Mouse (Mus musculus) midbrain, embryonic 13.5 days (tissue): ENCODE measurements at regions not wholly inside any gene's neighbourhood (a gene's known extent, or its start where the extent isn't known, plus 50 kb on each side); places are given as distances from the start of the nearest gene placed in this dataset.

Source experiments
- ATAC-seq: fragments of 200-750 bp; cut with Nextera tagmentation; 2 replicates; pipeline ENCODE4 v1.8.0; 2017; ENCODE audit warnings: mild to moderate bottlenecking, moderate TSS enrichment, moderate library complexity
- H3K27ac ChIP-seq: fragments of 300-500 bp; sonication (generic); 2 replicates; pipeline ENCODE4 v1.5.1; 2015; ENCODE audit warnings: inconsistent platforms, mild to moderate bottlenecking, moderate library complexity
- H3K27me3 ChIP-seq: fragments of 300-500 bp; sonication (generic); 2 replicates; pipeline ENCODE4 v1.6.1; 2015; ENCODE audit warnings: mild to moderate bottlenecking, inconsistent platforms
- H3K36me3 ChIP-seq: fragments of 300-500 bp; sonication (generic); 2 replicates; pipeline ENCODE4 v1.6.1; 2015; ENCODE audit warnings: mild to moderate bottlenecking, inconsistent platforms
- H3K4me1 ChIP-seq: fragments of 300-500 bp; sonication (generic); replicated peaks from 2 replicates; pipeline ENCODE4 v1.6.1; 2015; ENCODE audit warnings: inconsistent platforms
- H3K4me2 ChIP-seq: fragments of 300-500 bp; sonication (generic); replicated peaks from 2 replicates; pipeline ENCODE4 v1.6.1; 2015; ENCODE audit warnings: moderate library complexity, mild to moderate bottlenecking, inconsistent platforms
- H3K4me3 ChIP-seq: fragments of 300-500 bp; sonication (generic); replicated peaks from 2 replicates; pipeline ENCODE4 v1.5.1; 2015; ENCODE audit warnings: mild to moderate bottlenecking, inconsistent platforms
- H3K9ac ChIP-seq: fragments of 300-500 bp; sonication (generic); replicated peaks from 2 replicates; pipeline ENCODE4 v1.6.1; 2015; ENCODE audit warnings: mild to moderate bottlenecking, inconsistent platforms
- H3K9me3 ChIP-seq: fragments of 300-500 bp; sonication (generic); 2 replicates; pipeline ENCODE4 v1.6.1; 2016; ENCODE audit warnings: mild to moderate bottlenecking, inconsistent platforms
- WGBS: fragments of 180-500 bp; shearing (Covaris S2); methylation state at CpG from one replicate; pipeline ENCODE4 v1.1.7; 2015; 5-methylcytosine and 5-hydroxymethylcytosine counted together

GRCm38 (mm10) chr2:146565693-146566092 is 53.5 kb upstream of the Ralgapa2 start:
- Histone ChIP-seq H3K9ac (no peak overlapping the region), H3K9me3 (no peaks in the 10 kb centered on the region), H3K36me3 (no peaks in the 10 kb centered on the region), H3K4me2 (no peak overlapping the region), H3K27me3 (no peaks in the 10 kb centered on the region), H3K4me1 (no peaks in the 10 kb centered on the region), H3K4me3 (no peak overlapping the region), H3K27ac (no peak overlapping the region)
- no peak for ATAC-seq
- WGBS, result 92% methylated on average over 6 of the region's 6 CpGs

DNA sequence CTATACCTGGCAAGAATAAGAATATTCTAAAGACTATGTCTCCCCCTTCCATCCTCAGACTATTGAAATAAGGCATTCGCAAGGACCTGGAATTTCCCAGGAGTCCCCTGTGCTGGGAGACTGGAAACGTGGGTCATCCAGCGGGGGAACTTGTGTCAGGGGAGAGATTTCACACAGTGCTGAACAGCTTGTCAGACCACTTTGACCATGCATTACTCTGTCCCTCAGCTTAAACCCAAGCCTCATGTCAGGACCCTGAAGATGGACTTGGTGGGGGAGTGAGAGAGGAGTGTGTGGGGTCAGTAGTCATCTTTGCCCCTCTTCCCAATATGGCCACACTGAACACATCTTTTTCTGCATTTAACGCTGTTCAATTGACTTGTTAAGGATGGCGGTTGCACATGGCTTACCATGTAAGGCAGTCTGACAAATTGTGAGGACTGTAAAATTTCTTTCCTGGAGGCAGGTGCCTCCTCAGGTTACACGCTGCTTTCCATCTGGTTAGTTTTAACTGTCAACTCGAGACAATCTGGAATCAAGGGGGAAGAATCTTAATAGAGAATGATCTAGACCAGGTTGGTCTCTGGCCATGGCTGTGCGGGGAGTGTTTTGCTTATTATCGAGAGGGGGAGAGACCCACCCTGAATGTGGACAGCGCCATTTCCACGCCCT is 56.2 kb upstream of the Ralgapa2 start:
- H3K9ac ChIP-seq, result no peak overlapping the region
- WGBS, result 90% methylated on average over 11 of the region's 11 CpGs
- no peak for ATAC-seq
- no peaks in the 10 kb centered on the region for H3K9me3 ChIP-seq
- H3K4me2 ChIP-seq, result no peak overlapping the region
- H3K4me1 ChIP-seq, result no peaks in the 10 kb centered on the region
- no peaks in the 10 kb centered on the region for H3K27me3 ChIP-seq
- no peak overlapping the region for H3K4me3 ChIP-seq
- no peaks in the 10 kb centered on the region for H3K36me3 ChIP-seq
- no peak overlapping the region for H3K27ac ChIP-seq

DNA sequence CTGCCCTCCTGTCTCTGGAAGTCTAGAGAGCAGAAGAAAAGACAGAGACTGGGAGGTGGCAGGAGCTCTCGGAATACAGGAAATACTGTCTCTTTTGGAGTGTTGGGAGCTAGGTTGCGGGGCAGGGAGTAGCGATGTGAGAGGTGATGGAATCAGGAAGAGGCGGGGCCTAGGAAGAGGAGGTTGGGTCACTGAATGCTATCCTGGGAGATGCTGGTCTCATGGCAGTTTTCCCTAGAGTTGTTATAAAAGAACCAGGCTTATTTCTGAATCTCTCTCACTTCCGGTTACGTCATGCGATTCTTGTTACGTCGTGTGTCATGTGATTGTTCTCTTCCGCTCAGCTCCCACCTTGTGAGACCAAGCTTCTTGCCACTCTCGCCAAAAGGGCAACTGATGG is 58.9 kb upstream of the Ralgapa2 start:
- no peak overlapping the region for H3K9ac ChIP-seq
- 96% methylated on average over 11 of the region's 11 CpGs for WGBS
- no peaks in the 10 kb centered on the region for H3K4me1 ChIP-seq
- H3K9me3 ChIP-seq, result no peaks in the 10 kb centered on the region
- no peak for ATAC-seq
- H3K36me3 ChIP-seq, result no peaks in the 10 kb centered on the region
- no peak overlapping the region for H3K4me2 ChIP-seq
- no peaks in the 10 kb centered on the region for H3K27me3 ChIP-seq
- no peak overlapping the region for H3K4me3 ChIP-seq
- H3K27ac ChIP-seq, result no peak overlapping the region

DNA sequence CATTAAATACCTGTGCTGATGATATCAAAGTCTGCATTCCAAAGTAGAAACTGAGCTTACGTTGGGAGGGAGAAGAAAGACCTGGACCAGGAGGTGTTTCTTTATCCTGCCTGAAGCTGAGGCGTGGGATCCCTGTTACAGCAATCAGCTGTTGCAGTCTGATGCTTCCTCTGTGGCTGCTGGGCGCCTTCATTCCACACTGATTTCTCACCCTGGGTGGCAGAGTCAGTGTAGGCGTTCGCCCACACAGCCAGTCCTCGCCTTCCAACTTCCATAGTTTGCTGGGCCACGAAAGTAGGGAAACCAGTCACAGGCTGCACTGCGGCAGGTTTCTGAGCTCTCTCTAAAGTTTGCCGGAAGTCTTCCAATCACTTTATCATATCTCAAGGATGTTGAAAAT is 59.7 kb upstream of the Ralgapa2 start:
- no peak overlapping the region for H3K4me2 ChIP-seq
- H3K4me3 ChIP-seq, result no peak overlapping the region
- 95% methylated on average over 9 of the region's 9 CpGs for WGBS
- no peaks in the 10 kb centered on the region for H3K4me1 ChIP-seq
- no peaks in the 10 kb centered on the region for H3K36me3 ChIP-seq
- H3K9me3 ChIP-seq, result no peaks in the 10 kb centered on the region
- H3K27me3 ChIP-seq, result no peaks in the 10 kb centered on the region
- ATAC-seq, result no peak
- H3K27ac ChIP-seq, result no peak overlapping the region
- no peak overlapping the region for H3K9ac ChIP-seq

GRCm38 (mm10) chr2:146575610-146576297 is 63.6 kb upstream of the Ralgapa2 start:
- Histone ChIP-seq H3K9me3 (no peaks in the 10 kb centered on the region), H3K9ac (no peak overlapping the region), H3K27ac (no peak overlapping the region), H3K27me3 (no peaks in the 10 kb centered on the region), H3K36me3 (no peaks in the 10 kb centered on the region), H3K4me1 (no peaks in the 10 kb centered on the region), H3K4me3 (no peak overlapping the region), H3K4me2 (no peak overlapping the region)
- no peak for ATAC-seq
- 79% methylated on average over 3 of the region's 3 CpGs for WGBS

DNA sequence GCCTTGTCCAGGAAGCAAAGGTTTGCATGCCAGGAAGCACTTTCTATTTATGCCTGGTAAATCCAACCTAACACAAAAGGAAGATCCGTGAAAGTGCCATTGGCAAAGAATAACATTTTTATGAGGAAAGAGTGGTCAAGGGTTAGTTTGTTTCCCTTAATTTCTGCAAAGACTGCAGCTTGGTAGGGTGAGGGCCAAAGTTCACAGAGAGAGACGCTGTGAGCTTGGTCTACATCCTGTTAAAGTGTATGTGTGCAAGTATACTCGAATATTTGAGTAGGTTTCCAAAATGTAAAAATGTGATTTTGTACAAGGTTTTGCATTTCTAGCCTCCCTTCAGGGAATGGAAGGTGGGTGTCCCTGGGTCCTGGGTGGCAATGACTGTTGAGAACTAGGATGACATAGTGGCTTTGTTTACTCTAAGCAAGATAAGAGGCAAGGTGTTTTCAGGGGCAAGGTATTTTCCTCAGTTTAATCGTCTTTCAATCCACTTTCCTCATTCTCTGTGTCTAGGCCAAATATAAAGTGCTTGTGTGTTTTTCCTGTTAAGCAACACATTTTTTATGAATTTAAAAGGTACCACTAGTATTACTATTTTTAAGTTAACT is 64.3 kb upstream of the Ralgapa2 start:
- 80% methylated on average over 4 of the region's 4 CpGs for WGBS

DNA sequence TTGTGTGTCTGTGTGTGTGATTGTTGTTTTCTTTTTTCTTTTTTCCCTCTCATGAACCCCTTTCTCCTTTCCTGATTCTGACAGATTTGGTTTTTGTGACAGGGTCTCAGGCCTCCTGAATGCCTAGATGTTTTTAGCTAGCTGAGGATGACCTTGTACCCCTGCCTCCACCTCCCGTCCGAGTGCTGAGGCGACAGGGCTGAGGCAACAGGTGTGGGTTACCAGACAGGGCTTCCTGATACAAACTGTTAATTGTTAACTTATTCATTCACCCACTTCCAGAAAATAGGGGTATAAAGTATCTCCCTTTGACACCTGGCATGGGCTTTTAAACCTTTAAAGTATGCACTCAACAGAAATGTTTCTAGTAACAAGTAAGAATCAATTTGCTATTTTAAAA is 65.0 kb upstream of the Ralgapa2 start:
- WGBS, result 82% methylated on average over 3 of the region's 3 CpGs
- Histone ChIP-seq H3K9me3 (no peaks in the 10 kb centered on the region), H3K4me1 (no peaks in the 10 kb centered on the region), H3K36me3 (no peaks in the 10 kb centered on the region), H3K4me3 (no peak overlapping the region), H3K9ac (no peak overlapping the region), H3K27ac (no peak overlapping the region), H3K4me2 (no peak overlapping the region), H3K27me3 (no peaks in the 10 kb centered on the region)
- ATAC-seq, result no peak

More for the DNA sequence above, 64.3 kb upstream of the Ralgapa2 start:
- Histone ChIP-seq H3K4me1 (no peaks in the 10 kb centered on the region), H3K27me3 (no peaks in the 10 kb centered on the region), H3K27ac (no peak overlapping the region), H3K9ac (no peak overlapping the region), H3K9me3 (no peaks in the 10 kb centered on the region), H3K4me3 (no peak overlapping the region), H3K36me3 (no peaks in the 10 kb centered on the region), H3K4me2 (no peak overlapping the region)
- ATAC-seq, result no peak

DNA sequence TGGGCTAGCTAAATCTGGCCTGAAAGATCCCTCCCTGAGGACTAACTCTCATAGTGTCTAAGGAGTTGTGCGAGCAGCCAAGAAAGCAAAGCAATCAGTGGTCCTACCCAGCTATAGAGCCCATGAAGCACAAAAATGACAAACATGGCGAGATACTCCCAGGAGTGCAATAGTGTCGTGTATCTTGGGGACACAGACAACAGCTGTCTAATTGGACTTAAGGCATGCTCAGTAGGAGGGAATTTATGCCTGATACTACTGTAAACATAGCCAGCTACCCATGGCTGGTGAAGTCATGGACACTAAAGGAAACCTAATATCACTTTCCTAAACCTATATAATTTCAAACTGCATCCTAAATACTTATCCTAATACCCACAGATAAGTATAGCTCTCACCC is 69.1 kb upstream of the Ralgapa2 start:
- Histone ChIP-seq H3K9ac (no peak overlapping the region), H3K36me3 (no peaks in the 10 kb centered on the region), H3K27me3 (no peaks in the 10 kb centered on the region), H3K27ac (no peak overlapping the region), H3K4me2 (no peak overlapping the region), H3K9me3 (no peaks in the 10 kb centered on the region), H3K4me3 (no peak overlapping the region), H3K4me1 (no peaks in the 10 kb centered on the region)
- no peak for ATAC-seq
- WGBS, result 85% methylated on average over 3 of the region's 3 CpGs

GRCm38 (mm10) chr2:146583807-146584388 is 71.8 kb upstream of the Ralgapa2 start:
- Histone ChIP-seq H3K4me2 (no peak overlapping the region), H3K27ac (no peak overlapping the region), H3K36me3 (no peaks in the 10 kb centered on the region), H3K9ac (no peak overlapping the region), H3K27me3 (no peaks in the 10 kb centered on the region), H3K9me3 (no peaks in the 10 kb centered on the region), H3K4me1 (no peaks in the 10 kb centered on the region), H3K4me3 (no peak overlapping the region)
- no peak for ATAC-seq

DNA sequence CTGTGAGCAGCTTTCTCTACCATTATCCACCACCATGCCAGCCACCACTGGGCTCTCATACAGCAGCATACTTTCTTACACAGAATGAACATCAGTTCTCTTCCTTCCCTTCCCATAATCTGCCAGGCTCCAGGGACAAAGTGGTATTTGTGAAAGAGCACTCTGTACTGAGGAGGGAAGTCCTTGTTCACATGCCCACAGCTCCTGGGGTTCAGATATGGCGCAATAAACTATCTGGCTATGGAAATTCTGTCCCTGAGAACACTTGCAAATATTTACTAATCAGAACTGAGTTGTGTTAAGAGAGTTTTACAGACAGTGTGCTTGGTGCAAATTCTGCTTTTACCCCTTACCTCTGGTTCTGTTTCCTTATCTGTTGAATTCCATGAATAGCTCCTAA is 74.2 kb upstream of the Ralgapa2 start:
- Histone ChIP-seq H3K27me3 (no peaks in the 10 kb centered on the region), H3K36me3 (no peaks in the 10 kb centered on the region), H3K9ac (no peak overlapping the region), H3K27ac (no peak overlapping the region), H3K4me2 (no peak overlapping the region), H3K4me1 (no peaks in the 10 kb centered on the region), H3K9me3 (no peaks in the 10 kb centered on the region), H3K4me3 (no peak overlapping the region)
- no peak for ATAC-seq
- 95% methylated on average over 1 of the region's 1 CpGs for WGBS

DNA sequence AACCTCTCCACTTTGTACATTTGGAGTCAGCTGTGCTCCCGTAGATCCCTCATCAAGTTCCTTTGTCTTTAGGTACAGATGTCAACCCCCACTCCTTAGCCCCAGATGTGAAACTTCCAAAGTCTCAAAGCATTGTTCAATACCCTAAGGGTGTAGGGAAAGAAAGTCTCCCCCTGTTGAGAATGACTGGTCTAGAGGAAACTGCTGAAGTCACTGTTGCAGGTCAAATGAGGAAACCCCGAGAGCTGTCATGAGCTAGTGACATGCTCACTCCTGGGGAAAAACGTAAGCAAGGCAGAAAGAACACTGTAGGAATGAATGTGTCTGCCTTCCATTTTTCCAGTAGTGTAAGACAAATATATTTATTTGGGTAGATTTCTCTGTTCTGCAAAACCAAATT is 74.8 kb upstream of the Ralgapa2 start:
- 78% methylated on average over 3 of the region's 3 CpGs for WGBS
- no peaks in the 10 kb centered on the region for H3K27me3 ChIP-seq

DNA sequence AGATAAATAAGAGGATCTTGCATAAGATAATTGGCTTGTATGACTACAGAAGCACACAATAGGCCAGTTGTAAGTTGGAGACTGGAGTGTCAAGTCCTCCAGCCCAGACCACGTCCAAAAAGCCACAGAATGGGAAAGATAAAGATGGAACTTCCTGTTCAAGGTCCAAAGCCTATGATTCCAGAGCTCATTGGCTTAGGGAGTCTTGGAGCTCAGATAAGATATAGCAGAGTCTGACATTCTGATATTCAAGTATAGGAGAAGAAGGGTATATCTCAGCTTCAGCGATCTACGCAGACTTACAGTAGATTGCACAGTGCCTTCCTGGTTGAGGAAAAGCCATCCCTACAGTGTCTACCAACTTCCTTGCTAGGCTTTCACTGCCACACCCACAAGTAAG is 77.7 kb upstream of the Ralgapa2 start:
- ATAC-seq, result no peak
- Histone ChIP-seq H3K4me3 (no peak overlapping the region), H3K27ac (no peak overlapping the region), H3K4me1 (no peaks in the 10 kb centered on the region), H3K9me3 (no peaks in the 10 kb centered on the region), H3K9ac (no peak overlapping the region), H3K36me3 (no peaks in the 10 kb centered on the region), H3K4me2 (no peak overlapping the region), H3K27me3 (no peaks in the 10 kb centered on the region)
- WGBS, result 87% methylated on average over 3 of the region's 3 CpGs

More for the DNA sequence above, 74.8 kb upstream of the Ralgapa2 start:
- no peaks in the 10 kb centered on the region for H3K36me3 ChIP-seq
- no peak overlapping the region for H3K4me3 ChIP-seq
- no peaks in the 10 kb centered on the region for H3K4me1 ChIP-seq
- no peak overlapping the region for H3K4me2 ChIP-seq
- no peaks in the 10 kb centered on the region for H3K9me3 ChIP-seq
- no peak overlapping the region for H3K9ac ChIP-seq
- no peak overlapping the region for H3K27ac ChIP-seq
- ATAC-seq, result no peak
